Mouse (Mus musculus): Measurements from ENCODE around the gene Adgra3.

DNA sequence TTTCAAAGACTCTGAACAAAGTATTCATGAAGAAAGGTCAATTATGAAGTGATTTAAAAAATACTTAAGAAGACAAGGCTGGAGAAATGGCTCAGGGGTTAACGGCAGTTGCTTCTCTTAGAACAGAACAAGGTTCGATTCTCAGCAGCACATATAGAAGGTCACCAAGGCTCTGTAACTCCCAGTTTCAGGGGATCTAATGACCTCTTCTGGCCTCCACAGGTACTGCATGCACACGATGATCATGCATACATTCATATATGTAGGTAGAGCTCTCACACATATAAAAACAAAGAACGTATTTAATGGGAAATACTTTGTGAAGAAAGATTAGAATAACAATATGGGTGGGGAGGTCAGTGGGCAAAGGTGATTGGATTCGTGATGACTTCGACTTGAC is 56.5 kb downstream of the Adgra3 start:
- TF ChIP-seq POLR2A (IDR thresholded peaks at IDR 0.05; ENCODE audit: insufficient read depth, low read depth, low read length) (no peak), CTCF (IDR thresholded peaks at IDR 0.05) (peak; percentile 67)
